Mouse (Mus musculus) heart, embryonic 11.5 days (tissue): ENCODE data around the gene Wnt5b. TPM values are rescaled to one million over a fixed set of nuclear protein-coding genes. Genes with fewer than 3 reads are reported as not detected.

ENCODE experiments used
- ATAC-seq: fragments of 200-750 bp; cut with Nextera tagmentation; replicated peaks from 2 replicates; pipeline ENCODE4 v1.8.0; 2017; ENCODE audit warnings: moderate library complexity; ENCODE audit not compliant: insufficient number of reproducible peaks, low FRiP score, low TSS enrichment
- H3K27ac ChIP-seq: fragments of 300-500 bp; sonication (generic); 2 replicates; pipeline ENCODE4 v1.5.1; 2014; ENCODE audit warnings: mild to moderate bottlenecking, low read depth, low read length
- H3K27me3 ChIP-seq: fragments of 300-500 bp; sonication (generic); 2 replicates; pipeline ENCODE4 v1.6.1; 2014; ENCODE audit warnings: mild to moderate bottlenecking, low read length, mixed read lengths; ENCODE audit not compliant: control insufficient read depth, insufficient read depth
- H3K36me3 ChIP-seq: fragments of 300-500 bp; sonication (generic); 2 replicates; pipeline ENCODE4 v1.6.1; 2014; ENCODE audit warnings: mild to moderate bottlenecking, low read length, moderate library complexity, mixed read lengths; ENCODE audit not compliant: control insufficient read depth, insufficient read depth
- H3K4me1 ChIP-seq: fragments of 300-500 bp; sonication (generic); 2 replicates; pipeline ENCODE4 v1.6.1; 2014; ENCODE audit warnings: low read length; ENCODE audit not compliant: control insufficient read depth, insufficient read depth
- H3K4me2 ChIP-seq: fragments of 300-500 bp; sonication (generic); 2 replicates; pipeline ENCODE4 v1.6.1; 2014; ENCODE audit warnings: mild to moderate bottlenecking, moderate library complexity
- H3K4me3 ChIP-seq: fragments of 300-500 bp; sonication (generic); 2 replicates; pipeline ENCODE4 v1.5.1; 2014; ENCODE audit warnings: low read depth, low read length
- H3K9ac ChIP-seq: fragments of 300-500 bp; sonication (generic); 2 replicates; pipeline ENCODE4 v1.6.1; 2014; ENCODE audit warnings: mild to moderate bottlenecking, low read depth, low read length, moderate library complexity
- H3K9me3 ChIP-seq: fragments of 300-500 bp; sonication (generic); replicated peaks from 2 replicates; pipeline ENCODE4 v1.6.1; 2016; ENCODE audit warnings: low read length; ENCODE audit not compliant: control insufficient read depth
- WGBS: fragments of 180-500 bp; shearing (Covaris S2); extraction: QIAGEN DNeasy Blood & Tissue Kit; methylation state at CpG from one replicate; pipeline ENCODE4 v1.1.7; 2014; ENCODE audit not compliant: insufficient replicate concordance; 5-methylcytosine and 5-hydroxymethylcytosine counted together
- polyA plus RNA-seq: library from polyadenylated mRNA; unstranded; fragments of >200 nt; fragmentation: Nextera tagmentation; extraction: Ambion mirVana; gene quantifications from 2 replicates; pipeline ENCODE4 v1.2.1, GENCODE M21; 2014

Wnt5b gene
- polyA plus RNA-seq, 1 experiment from 2014 or later, result 7.3 TPM

- H3K9ac ChIP-seq, result no peak overlapping the region
- peaks cover 9% of the 10 kb centered on the region for H3K36me3 ChIP-seq
- H3K9me3 ChIP-seq, result no peaks in the 10 kb centered on the region
- WGBS, result 92% methylated on average over 12 of the region's 12 CpGs
- H3K4me2 ChIP-seq, result no peak overlapping the region
- peaks cover 6% of the 10 kb centered on the region; the same call in 1 of the 2 replicates for H3K4me1 ChIP-seq
- no peaks in the 10 kb centered on the region for H3K27me3 ChIP-seq
- H3K4me3 ChIP-seq, result no peak overlapping the region
- H3K27ac ChIP-seq, result no peak overlapping the region
- no peak for ATAC-seq
Measured at GRCm38 (mm10) chr6:119575331-119575730, 31.2 kb upstream of the Wnt5b start.

- Histone ChIP-seq H3K4me3 (no peak overlapping the region), H3K4me2 (no peak overlapping the region), H3K27me3 (no peaks in the 10 kb centered on the region), H3K36me3 (peaks cover 9% of the 10 kb centered on the region), H3K9ac (no peak overlapping the region), H3K4me1 (peaks cover 6% of the 10 kb centered on the region; the same call in 1 of the 2 replicates), H3K9me3 (no peaks in the 10 kb centered on the region), H3K27ac (no peak overlapping the region)
- WGBS, result 55% methylated on average over 7 of the region's 7 CpGs
- peak; percentile 36; the same call in 1 of the 2 replicates for ATAC-seq
Measured at GRCm38 (mm10) chr6:119572296-119572695, 28.1 kb upstream of the Wnt5b start.

GRCm38 (mm10) chr6:119570797-119571196, 26.6 kb upstream of the Wnt5b start:
- ATAC-seq, result no peak
- peaks cover 9% of the 10 kb centered on the region for H3K36me3 ChIP-seq

GRCm38 (mm10) chr6:119568339-119568738, 24.2 kb upstream of the Wnt5b start:
- Histone ChIP-seq H3K9ac (no peak overlapping the region), H3K36me3 (peaks cover 4% of the 10 kb centered on the region; the same call in 1 of the 2 replicates), H3K4me3 (no peak overlapping the region), H3K27ac (no peak overlapping the region), H3K4me1 (peaks cover 6% of the 10 kb centered on the region; the same call in 1 of the 2 replicates), H3K27me3 (no peaks in the 10 kb centered on the region), H3K9me3 (no peaks in the 10 kb centered on the region), H3K4me2 (no peak overlapping the region)
- 36% methylated on average over 2 of the region's 2 CpGs for WGBS
- ATAC-seq, result no peak

More at GRCm38 (mm10) chr6:119570797-119571196, 26.6 kb upstream of the Wnt5b start:
- H3K4me2 ChIP-seq, result no peak overlapping the region
- H3K9me3 ChIP-seq, result no peaks in the 10 kb centered on the region
- 73% methylated on average over 4 of the region's 4 CpGs for WGBS
- H3K27me3 ChIP-seq, result no peaks in the 10 kb centered on the region
- H3K4me3 ChIP-seq, result no peak overlapping the region
- H3K9ac ChIP-seq, result no peak overlapping the region
- H3K27ac ChIP-seq, result no peak overlapping the region
- H3K4me1 ChIP-seq, result peaks cover 6% of the 10 kb centered on the region; the same call in 1 of the 2 replicates

- Histone ChIP-seq H3K4me2 (no peak overlapping the region), H3K36me3 (no peaks in the 10 kb centered on the region), H3K9ac (no peak overlapping the region), H3K4me1 (no peaks in the 10 kb centered on the region), H3K27ac (no peak overlapping the region), H3K27me3 (no peaks in the 10 kb centered on the region), H3K9me3 (no peaks in the 10 kb centered on the region), H3K4me3 (no peak overlapping the region)
- 77% methylated on average over 23 of the region's 23 CpGs for WGBS
- ATAC-seq, result 0 out of 2 replicates have a peak, but pooled peaks have one; percentile 51
Measured at GRCm38 (mm10) chr6:119565451-119566379, 21.6 kb upstream of the Wnt5b start.

- no peaks in the 10 kb centered on the region for H3K36me3 ChIP-seq
- no peaks in the 10 kb centered on the region for H3K27me3 ChIP-seq
- no peak overlapping the region for H3K27ac ChIP-seq
- 64% methylated on average over 10 of the region's 10 CpGs for WGBS
- no peak overlapping the region for H3K4me2 ChIP-seq
- no peaks in the 10 kb centered on the region for H3K9me3 ChIP-seq
- H3K4me1 ChIP-seq, result peaks cover 6% of the 10 kb centered on the region; the same call in 1 of the 2 replicates
- H3K4me3 ChIP-seq, result no peak overlapping the region
- H3K9ac ChIP-seq, result no peak overlapping the region
- no peak for ATAC-seq
Measured at GRCm38 (mm10) chr6:119562558-119562957, 18.4 kb upstream of the Wnt5b start.

- no peaks in the 10 kb centered on the region for H3K36me3 ChIP-seq
- no peaks in the 10 kb centered on the region for H3K9me3 ChIP-seq
- no peak overlapping the region for H3K4me3 ChIP-seq
- 0 out of 2 replicates have a peak overlapping the region, but pooled peaks have one; percentile 29 for H3K27ac ChIP-seq
- WGBS, result 48% methylated on average over 7 of the region's 7 CpGs
- no peaks in the 10 kb centered on the region for H3K27me3 ChIP-seq
- no peak overlapping the region for H3K9ac ChIP-seq
- H3K4me1 ChIP-seq, result peaks cover 6% of the 10 kb centered on the region; the same call in 1 of the 2 replicates
- ATAC-seq, result no peak
- H3K4me2 ChIP-seq, result no peak overlapping the region
Measured at GRCm38 (mm10) chr6:119558855-119559254, 14.7 kb upstream of the Wnt5b start.

- 69% methylated on average over 8 of the region's 8 CpGs for WGBS
Measured at GRCm38 (mm10) chr6:119554439-119554838, 10.3 kb upstream of the Wnt5b start.

More at GRCm38 (mm10) chr6:119554439-119554838, 10.3 kb upstream of the Wnt5b start:
- H3K4me1 ChIP-seq, result peaks cover 7% of the 10 kb centered on the region; the same call in 1 of the 2 replicates
- H3K9me3 ChIP-seq, result no peaks in the 10 kb centered on the region
- H3K36me3 ChIP-seq, result no peaks in the 10 kb centered on the region
- no peak overlapping the region for H3K4me2 ChIP-seq
- no peak overlapping the region for H3K27ac ChIP-seq
- no peak overlapping the region for H3K9ac ChIP-seq
- no peak for ATAC-seq
- H3K27me3 ChIP-seq, result no peaks in the 10 kb centered on the region
- no peak overlapping the region for H3K4me3 ChIP-seq
